Mouse (Mus musculus): Measurements from ENCODE around the gene Cldn15.

DNA sequence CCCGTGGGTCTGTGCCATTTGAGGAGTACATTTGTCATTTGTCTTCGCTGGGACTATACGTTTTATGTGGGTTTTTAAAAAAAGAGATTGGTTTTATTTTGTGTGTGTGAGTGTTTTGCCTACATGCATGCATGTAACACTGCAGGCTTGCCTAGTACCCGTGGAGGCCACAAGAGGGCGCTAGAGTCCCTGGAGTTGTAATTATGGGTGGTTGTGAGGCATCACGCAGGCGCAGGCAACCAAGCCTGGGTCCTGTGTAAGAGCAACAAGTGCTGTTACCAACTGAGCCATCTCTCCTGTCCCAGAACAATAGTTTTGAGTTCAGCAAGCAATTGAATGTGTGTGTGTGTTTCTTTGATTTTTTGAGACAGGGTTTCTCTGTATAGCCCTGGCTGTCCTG is 27.1 kb upstream of the Cldn15 start:
- TF ChIP-seq CTCF (IDR thresholded peaks at IDR 0.05; ENCODE audit: low read depth) = no peak
- no peak for TF ChIP-seq EP300 (IDR thresholded peaks at IDR 0.05; ENCODE audit: low read depth)
